Mouse (Mus musculus): ENCODE measurements around the gene Mvk. TPM values are rescaled to one million over a fixed set of nuclear protein-coding genes. Genes with fewer than 3 reads are reported as not detected.

The Mvk gene
- total RNA-seq, 2 experiments from 2014 or later = 9.6 to 10.3 TPM

- DNase-seq = no peak
- Histone ChIP-seq H3K27ac (no peak overlapping the region), H3K4me3 (no peak overlapping the region)
- intact Hi-C loops (cut with DNase I) = no loop called here
- no peak for TF ChIP-seq CTCF (IDR thresholded peaks at IDR 0.05)
These were observed 60.8 kb downstream of the Mvk start for GRCm38 (mm10) chr5:114504826-114505225.

GRCm38 (mm10) chr5:114505260-114506085 is 61.4 kb downstream of the Mvk start:
- Histone ChIP-seq H3K27ac (no peak overlapping the region), H3K4me3 (no peak overlapping the region)
- no peak for TF ChIP-seq CTCF (IDR thresholded peaks at IDR 0.05)
- DNase-seq = no peak
- intact Hi-C loops (cut with DNase I) = no loop called here

- TF ChIP-seq CTCF (IDR thresholded peaks at IDR 0.05) = no peak
- Histone ChIP-seq H3K4me3 (no peak overlapping the region), H3K27ac (no peak overlapping the region)
- no peak for DNase-seq
- intact Hi-C loops (cut with DNase I) = no loop called here
These were observed 63.3 kb downstream of the Mvk start for GRCm38 (mm10) chr5:114507394-114507793.

DNA sequence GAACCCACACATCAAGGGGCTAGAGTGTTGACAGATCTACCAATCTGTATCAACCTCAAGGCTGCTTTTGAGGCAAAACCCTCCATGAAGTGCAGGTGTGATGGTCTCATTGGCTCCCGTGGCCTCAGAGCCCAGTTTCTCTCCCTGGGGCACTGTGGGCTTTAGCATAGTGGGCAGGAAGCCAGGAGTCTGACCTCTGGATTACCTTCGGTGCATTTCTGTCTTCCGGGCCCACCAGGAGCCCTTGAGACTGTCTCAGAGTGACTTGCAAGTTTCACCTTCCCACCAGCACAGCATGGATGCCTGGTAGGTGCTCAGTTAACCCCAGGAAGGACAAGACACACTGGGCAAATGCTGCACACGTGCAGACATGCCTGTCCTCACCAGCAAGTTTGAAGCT is 63.9 kb downstream of the Mvk start:
- H3K27ac ChIP-seq = no peak overlapping the region
- TF ChIP-seq CTCF (IDR thresholded peaks at IDR 0.05) = no peak
- DNase-seq = no peak
- no peak overlapping the region for H3K4me3 ChIP-seq
- intact Hi-C loops (cut with DNase I) = no loop called here

GRCm38 (mm10) chr5:114509461-114509860 is 65.4 kb downstream of the Mvk start:
- TF ChIP-seq CTCF (IDR thresholded peaks at IDR 0.05) = no peak
- no peak overlapping the region for H3K27ac ChIP-seq
- no peak overlapping the region for H3K4me3 ChIP-seq
- intact Hi-C loops (cut with DNase I) = no loop called here
- no peak for DNase-seq

Small RNAs within 50 kb of the gene (microRNA-seq; reads per million reads assigned to microRNA genes)
- gene Mir7027 = not detected

Other genes starting within 250 kb of the Mvk start
- not detected for gene Foxn4, start 170.5 kb upstream of the Mvk start, total RNA-seq (2021)
- under 1 TPM in 1 of 2 experiments, not detected in 1; 0.39 TPM for gene Myo1h, start 155.1 kb upstream of the Mvk start, total RNA-seq (2021)
- gene Kctd10, start 63.8 kb upstream of the Mvk start, total RNA-seq (2021) = 10 to 100 TPM; 16.8 to 21.1 TPM
- 100 to 1,000 TPM; 116 to 120 TPM for gene Ube3b, start 63.7 kb upstream of the Mvk start, total RNA-seq (2021)
- gene Mmab, start 209 bp upstream of the Mvk start, total RNA-seq (2021) = 10 to 100 TPM; 17.3 to 19.0 TPM
- gene Fam222a, start 123.7 kb downstream of the Mvk start, total RNA-seq (2021) = 1 to 10 TPM in 1 of 2 experiments, under 1 TPM in 1; 0.18 to 1.1 TPM
- gene Trpv4, start 214.2 kb downstream of the Mvk start, total RNA-seq (2021) = 1 to 10 TPM; 1.9 to 2.0 TPM
- gene Gltp, start 246.7 kb downstream of the Mvk start, total RNA-seq (2021) = 10 to 100 TPM in 1 of 2 experiments, 1 to 10 TPM in 1; 6.7 to 10.8 TPM